Mouse (Mus musculus): Measurements from ENCODE around the gene Gp1bb. TPM values are rescaled to one million over a fixed set of nuclear protein-coding genes. Genes with fewer than 3 reads are reported as not detected.

Gp1bb gene
- total and polyA plus RNA-seq, 3 experiments, result not detected

DNA sequence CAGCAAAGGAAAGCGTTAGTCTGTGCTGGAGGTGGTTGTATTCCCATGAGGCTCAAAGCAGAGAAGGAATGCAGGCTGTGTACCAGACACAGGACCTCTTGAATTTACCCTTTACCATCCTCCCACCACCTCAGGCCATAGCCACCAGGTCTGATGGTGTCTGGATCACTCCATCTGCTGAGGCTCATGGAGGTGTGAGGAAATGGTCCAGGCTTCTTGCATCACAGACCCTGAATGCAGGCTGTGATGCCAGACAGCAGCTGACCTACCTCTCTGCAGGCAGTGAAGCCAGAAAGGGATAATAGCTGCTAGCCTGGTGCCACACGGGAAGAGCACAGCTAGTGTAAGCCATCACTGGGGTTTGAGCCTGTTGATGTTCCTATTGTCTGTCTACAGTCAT, 16.2 kb upstream of the Gp1bb start:
- Histone ChIP-seq H3K4me1 (ENCODE audit: control insufficient read depth in 1 of 2, insufficient read depth in 2 of 2) (no peaks in the 10 kb centered on the region), H3K36me3 (replicated peaks in 1 of 2; ENCODE audit: control insufficient read depth in 1 of 2, insufficient read depth in 1 of 2, low read length in 1 of 2) (no peaks in the 10 kb centered on the region), H3K27me3 (replicated peaks) (peaks cover 71% of the 10 kb centered on the region), H3K4me2 (ENCODE audit: insufficient read depth, low read depth, poor library complexity, severe bottlenecking) (no peak overlapping the region), H3K9ac (ENCODE audit: insufficient read depth, low read depth) (no peak overlapping the region), H3K79me2 (replicated peaks; ENCODE audit: control insufficient read depth, extremely low read depth, insufficient read depth, poor library complexity, severe bottlenecking) (no peaks in the 10 kb centered on the region), H3K4me3 (replicated peaks in 1 of 3; ENCODE audit: low read depth in 2 of 3, low read length in 2 of 3, poor library complexity in 1 of 3) (no peak overlapping the region), H3K27ac (ENCODE audit: insufficient read depth, low read depth) (no peak overlapping the region), H3K9me3 (replicated peaks; ENCODE audit: low read length) (peaks cover 2% of the 10 kb centered on the region)
- in situ Hi-C loops (cut with MboI; ENCODE audit: low pct_ligation_motif_present, low pct_unique_long_range_greater_than_20kb, low sequenced_read_pairs), result loop anchor here (5.0 kb wide), 1 partner anchor 39 kb away; no protein-coding TSS in a partner anchor
- TF ChIP-seq MAX (IDR thresholded peaks at IDR 0.05; ENCODE audit: low read length), result no peak
- no peak for TF ChIP-seq MAZ (IDR thresholded peaks at IDR 0.05; ENCODE audit: low read depth, low read length)
- TF ChIP-seq RAD21 (IDR thresholded peaks at IDR 0.05; ENCODE audit: low read depth, low read length), result no peak
- DNase-seq (ENCODE audit: extremely low read depth), result no peak
- dilution Hi-C loops (cut with MboI; ENCODE audit: extremely low pct_ligation_motif_present, extremely low pct_unique_long_range_greater_than_20kb, low sequenced_read_pairs), result no loop called here

DNA sequence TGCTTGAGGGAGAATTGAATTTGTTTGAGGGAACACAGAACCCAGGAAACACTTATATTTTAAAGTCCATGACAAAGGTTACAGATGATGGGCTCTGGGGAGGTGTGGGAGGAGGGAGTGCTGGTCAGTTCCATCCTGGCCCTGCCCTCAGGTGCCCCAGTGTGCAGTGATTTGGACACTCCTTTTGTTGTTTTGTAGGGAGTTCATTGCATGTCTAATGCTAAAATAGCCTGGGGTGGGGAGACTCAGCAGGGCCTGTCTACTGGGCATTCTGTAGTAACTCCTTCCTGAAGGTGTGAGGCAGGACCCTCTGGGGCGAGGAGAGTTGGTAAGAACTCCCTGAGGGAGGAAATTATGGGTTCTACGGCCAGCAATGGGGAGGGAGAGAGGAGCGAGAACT, 14.6 kb upstream of the Gp1bb start:
- TF ChIP-seq JUN (IDR thresholded peaks at IDR 0.05; ENCODE audit: insufficient read depth, low read depth, low read length) (no peak), MAX (IDR thresholded peaks at IDR 0.05; ENCODE audit: low read length) (no peak), MAZ (IDR thresholded peaks at IDR 0.05; ENCODE audit: low read depth, low read length) (no peak), ELF1 (IDR thresholded peaks at IDR 0.05; ENCODE audit: low read depth, low read length) (no peak), MEF2A (IDR thresholded peaks at IDR 0.05; ENCODE audit: borderline replicate concordance, low read depth, low read length) (no peak), SIN3A (IDR thresholded peaks at IDR 0.05; ENCODE audit: low read length) (no peak), ZNF384 (IDR thresholded peaks at IDR 0.05; ENCODE audit: low read depth, low read length) (no peak), JUND (conservative IDR thresholded peaks at IDR 0.05; ENCODE audit: low read depth, low read length) (no peak), TBP (conservative IDR thresholded peaks at IDR 0.05; ENCODE audit: low read depth, low read length) (no peak), PAX5 (IDR thresholded peaks at IDR 0.05; ENCODE audit: low read length) (no peak)
- Histone ChIP-seq H3K4me3 (replicated peaks in 1 of 3; ENCODE audit: low read depth in 2 of 3, low read length in 2 of 3, poor library complexity in 1 of 3) (no peak overlapping the region), H3K4me1 (ENCODE audit: control insufficient read depth in 1 of 2, insufficient read depth in 2 of 2) (no peaks in the 10 kb centered on the region), H3K27ac (ENCODE audit: insufficient read depth, low read depth) (no peak overlapping the region), H3K27me3 (replicated peaks) (peaks cover 73% of the 10 kb centered on the region), H3K79me2 (replicated peaks; ENCODE audit: control insufficient read depth, extremely low read depth, insufficient read depth, poor library complexity, severe bottlenecking) (no peaks in the 10 kb centered on the region), H3K9me3 (replicated peaks; ENCODE audit: low read length) (peaks cover 2% of the 10 kb centered on the region), H3K9ac (ENCODE audit: insufficient read depth, low read depth) (no peak overlapping the region), H3K36me3 (replicated peaks in 1 of 2; ENCODE audit: control insufficient read depth in 1 of 2, insufficient read depth in 1 of 2, low read length in 1 of 2) (no peaks in the 10 kb centered on the region), H3K4me2 (ENCODE audit: insufficient read depth, low read depth, poor library complexity, severe bottlenecking) (no peak overlapping the region)
- in situ Hi-C loops (cut with MboI; ENCODE audit: low pct_ligation_motif_present, low pct_unique_long_range_greater_than_20kb, low sequenced_read_pairs), result loop anchor here (5.0 kb wide), 1 partner anchor 40 kb away; no protein-coding TSS in a partner anchor
- no peak for DNase-seq (ENCODE audit: extremely low read depth)
- dilution Hi-C loops (cut with MboI; ENCODE audit: extremely low pct_ligation_motif_present, extremely low pct_unique_long_range_greater_than_20kb, low sequenced_read_pairs), result no loop called here

DNA sequence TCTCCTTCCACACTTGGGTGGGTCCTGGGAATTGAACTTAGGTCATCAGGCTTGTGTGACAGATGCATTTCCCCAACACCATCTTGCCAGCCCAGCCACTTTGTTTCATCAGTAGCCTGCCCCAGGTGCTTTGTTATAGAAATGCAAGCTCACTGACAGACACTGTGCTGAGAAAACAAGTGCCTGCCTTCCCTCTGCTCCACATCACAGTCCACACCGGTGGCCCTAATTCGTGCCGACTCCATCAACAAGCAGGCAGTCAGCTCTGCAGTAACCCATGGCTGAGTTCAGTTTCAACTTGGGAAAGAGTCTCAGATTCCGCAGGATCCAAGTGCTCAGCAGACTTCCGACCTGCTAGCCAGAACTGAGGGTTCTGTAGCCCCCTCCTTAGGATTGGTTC, 14.2 kb upstream of the Gp1bb start:
- no peak for TF ChIP-seq MAFK (IDR thresholded peaks at IDR 0.05; ENCODE audit: insufficient replicate concordance, low read length)
- no peak for TF ChIP-seq CHD2 (IDR thresholded peaks at IDR 0.05; ENCODE audit: low read length)
- no peak for TF ChIP-seq SIN3A (IDR thresholded peaks at IDR 0.05; ENCODE audit: low read length)
- TF ChIP-seq CTCF (conservative IDR thresholded peaks at IDR 0.05 in 1 of 2, IDR thresholded peaks at IDR 0.05 in 1 of 2; ENCODE audit: low read depth in 2 of 2, low read length in 2 of 2), result no peak
- TF ChIP-seq TCF12 (IDR thresholded peaks at IDR 0.05; ENCODE audit: low read depth, low read length), result no peak
- no peak for TF ChIP-seq SMC3 (IDR thresholded peaks at IDR 0.05; ENCODE audit: low read depth, low read length)
- no peak for TF ChIP-seq MEF2A (IDR thresholded peaks at IDR 0.05; ENCODE audit: borderline replicate concordance, low read depth, low read length)
- no peak for TF ChIP-seq EP300 (IDR thresholded peaks at IDR 0.05; ENCODE audit: low read length)
- TF ChIP-seq USF1 (IDR thresholded peaks at IDR 0.05; ENCODE audit: low read depth, low read length), result no peak
- no peak for TF ChIP-seq JUND (conservative IDR thresholded peaks at IDR 0.05; ENCODE audit: low read depth, low read length)
- no peak for TF ChIP-seq CHD1 (IDR thresholded peaks at IDR 0.05; ENCODE audit: low read depth, low read length)
- TF ChIP-seq BHLHE40 (IDR thresholded peaks at IDR 0.05; ENCODE audit: low read depth, low read length), result no peak
- TF ChIP-seq NELFE (IDR thresholded peaks at IDR 0.05; ENCODE audit: low read depth, low read length), result no peak
- no peak for TF ChIP-seq MXI1 (IDR thresholded peaks at IDR 0.05; ENCODE audit: low read depth, low read length)
- TF ChIP-seq IRF4 (IDR thresholded peaks at IDR 0.05; ENCODE audit: low read depth, low read length), result no peak
- no peak for TF ChIP-seq ZKSCAN1 (IDR thresholded peaks at IDR 0.05; ENCODE audit: borderline replicate concordance, low read depth, low read length)
- Histone ChIP-seq H3K4me2 (ENCODE audit: insufficient read depth, low read depth, poor library complexity, severe bottlenecking) (no peak overlapping the region), H3K27ac (ENCODE audit: insufficient read depth, low read depth) (no peak overlapping the region), H3K9ac (ENCODE audit: insufficient read depth, low read depth) (no peak overlapping the region), H3K27me3 (replicated peaks) (peaks cover 73% of the 10 kb centered on the region), H3K9me3 (replicated peaks; ENCODE audit: low read length) (peaks cover 2% of the 10 kb centered on the region), H3K4me1 (ENCODE audit: control insufficient read depth in 1 of 2, insufficient read depth in 2 of 2) (no peaks in the 10 kb centered on the region), H3K36me3 (replicated peaks in 1 of 2; ENCODE audit: control insufficient read depth in 1 of 2, insufficient read depth in 1 of 2, low read length in 1 of 2) (no peaks in the 10 kb centered on the region), H3K4me3 (replicated peaks in 1 of 3; ENCODE audit: low read depth in 2 of 3, low read length in 2 of 3, poor library complexity in 1 of 3) (no peak overlapping the region), H3K79me2 (replicated peaks; ENCODE audit: control insufficient read depth, extremely low read depth, insufficient read depth, poor library complexity, severe bottlenecking) (no peaks in the 10 kb centered on the region)
- in situ Hi-C loops (cut with MboI; ENCODE audit: low pct_ligation_motif_present, low pct_unique_long_range_greater_than_20kb, low sequenced_read_pairs) (loop anchor here (5.0 kb wide), 1 partner anchor 41 kb away; no protein-coding TSS in a partner anchor), dilution Hi-C loops (cut with MboI; ENCODE audit: extremely low pct_ligation_motif_present, extremely low pct_unique_long_range_greater_than_20kb, low sequenced_read_pairs) (no loop called here)
- DNase-seq (ENCODE audit: extremely low read depth), result no peak

Data from CH12.LX (cell line).